Mouse (Mus musculus) heart, embryonic 14.5 days (tissue): Measurements from ENCODE around the gene Ccdc88b. TPM values are rescaled to one million over a fixed set of nuclear protein-coding genes. Genes with fewer than 3 reads are reported as not detected.

ENCODE experiments used
- ATAC-seq: fragments of 200-750 bp; cut with Nextera tagmentation; 2 replicates; pipeline ENCODE4 v1.8.0; 2017; ENCODE audit warnings: low read depth, moderate TSS enrichment; ENCODE audit not compliant: insufficient number of reproducible peaks, insufficient read depth, low FRiP score
- H3K27ac ChIP-seq, 2 experiments: fragments of 200-500 bp in 1 of 2; fragments of 300-500 bp in 1 of 2; sonication (generic) in 1 of 2; replicated peaks in 1 of 2; 2 replicates each; pipeline ENCODE4 v1.5.1; 2012 to 2014; ENCODE audit warnings: low read depth in 2 of 2, low read length in 2 of 2, control low read depth in 1 of 2, mild to moderate bottlenecking in 1 of 2, mixed read lengths in 1 of 2; ENCODE audit not compliant: control insufficient read depth in 1 of 2, insufficient read depth in 1 of 2
- H3K27me3 ChIP-seq: fragments of 300-500 bp; sonication (generic); 2 replicates; pipeline ENCODE4 v1.6.1; 2014; ENCODE audit warnings: mild to moderate bottlenecking, low read length, control low read depth; ENCODE audit not compliant: control insufficient read depth, insufficient read depth
- H3K36me3 ChIP-seq: fragments of 300-500 bp; sonication (generic); 2 replicates; pipeline ENCODE4 v1.6.1; 2014; ENCODE audit warnings: mild to moderate bottlenecking, control low read depth, low read length, mixed read lengths; ENCODE audit not compliant: control insufficient read depth, insufficient read depth
- H3K4me1 ChIP-seq, 2 experiments: fragments of 200-500 bp in 1 of 2; fragments of 300-500 bp in 1 of 2; sonication (generic) in 1 of 2; 2 replicates each; pipeline ENCODE4 v1.6.1; 2012 to 2014; ENCODE audit warnings: low read length in 2 of 2, control low read depth in 1 of 2, mixed read lengths in 1 of 2; ENCODE audit not compliant: control insufficient read depth in 2 of 2, insufficient read depth in 2 of 2
- H3K4me2 ChIP-seq: fragments of 300-500 bp; sonication (generic); 2 replicates; pipeline ENCODE4 v1.6.1; 2014; ENCODE audit warnings: mild to moderate bottlenecking, low read length
- H3K4me3 ChIP-seq, 2 experiments: fragments of 200-500 bp in 1 of 2; fragments of 300-500 bp in 1 of 2; sonication (generic) in 1 of 2; 2 replicates each; pipeline ENCODE4 v1.5.1; 2012 to 2014; ENCODE audit warnings: low read length in 2 of 2, mild to moderate bottlenecking in 2 of 2, control low read depth in 1 of 2, low read depth in 1 of 2, moderate library complexity in 1 of 2; ENCODE audit not compliant: control insufficient read depth in 1 of 2, insufficient read depth in 1 of 2
- H3K9ac ChIP-seq: fragments of 300-500 bp; sonication (generic); 2 replicates; pipeline ENCODE4 v1.6.1; 2014; ENCODE audit warnings: mild to moderate bottlenecking, low read length
- H3K9me3 ChIP-seq: fragments of 300-500 bp; sonication (generic); 2 replicates; pipeline ENCODE4 v1.6.1; 2016; ENCODE audit warnings: low read length, control low read depth; ENCODE audit not compliant: control insufficient read depth
- WGBS: fragments of 180-500 bp; shearing (Covaris S2); extraction: QIAGEN DNeasy Blood & Tissue Kit; methylation state at CpG from one replicate; pipeline ENCODE4 v1.1.7; 2014; 5-methylcytosine and 5-hydroxymethylcytosine counted together
- polyA plus RNA-seq: library from polyadenylated mRNA; unstranded; fragments of >200 nt; fragmentation: Nextera tagmentation; extraction: Ambion mirVana; gene quantifications from 2 replicates; pipeline ENCODE4 v1.2.1, GENCODE M21; 2014

The Ccdc88b gene
- polyA plus RNA-seq, 1 experiment from 2014 or later: 0.22 TPM

- no peak for ATAC-seq
- peaks cover 53% of the 10 kb centered on the region for H3K27me3 ChIP-seq
- H3K4me2 ChIP-seq: no peak overlapping the region
- H3K4me3 ChIP-seq: no peak overlapping the region
- peaks cover 13 to 21% of the 10 kb centered on the region in 2 experiments for H3K4me1 ChIP-seq
- no peaks in the 10 kb centered on the region for H3K9me3 ChIP-seq
- 78% methylated on average over 21 of the region's 21 CpGs for WGBS
- no peak overlapping the region for H3K9ac ChIP-seq
- H3K36me3 ChIP-seq: no peaks in the 10 kb centered on the region
- no peak overlapping the region for H3K27ac ChIP-seq
Observed at GRCm38 (mm10) chr19:6852393-6853305, 5.4 kb downstream of the Ccdc88b start.

GRCm38 (mm10) chr19:6851497-6851896, 6.5 kb downstream of the Ccdc88b start:
- no peak for ATAC-seq
- Histone ChIP-seq H3K4me3 (no peak overlapping the region), H3K27me3 (peaks cover 64% of the 10 kb centered on the region), H3K36me3 (no peaks in the 10 kb centered on the region), H3K9me3 (no peaks in the 10 kb centered on the region), H3K4me1 (peaks cover 13 to 21% of the 10 kb centered on the region in 2 experiments), H3K9ac (no peak overlapping the region), H3K4me2 (no peak overlapping the region), H3K27ac (no peak overlapping the region)
- WGBS: 86% methylated on average over 3 of the region's 3 CpGs

- peaks cover 72% of the 10 kb centered on the region for H3K27me3 ChIP-seq
- H3K4me3 ChIP-seq: no peak overlapping the region
- WGBS: 70% methylated on average over 23 of the region's 23 CpGs
- H3K4me2 ChIP-seq: no peak overlapping the region
- ATAC-seq: no peak
- H3K4me1 ChIP-seq: peaks cover 0 to 5% of the 10 kb centered on the region in 2 experiments; a peak in 2 of 4 replicates
- H3K27ac ChIP-seq: no peak overlapping the region
- H3K36me3 ChIP-seq: no peaks in the 10 kb centered on the region
- H3K9ac ChIP-seq: no peak overlapping the region
- H3K9me3 ChIP-seq: no peaks in the 10 kb centered on the region
Observed at GRCm38 (mm10) chr19:6849506-6850068, 8.4 kb downstream of the Ccdc88b start.

- Histone ChIP-seq H3K4me3 (peak overlapping the region; percentile 11 to 26; a peak in 3 of 4 replicates), H3K27me3 (peaks cover 71% of the 10 kb centered on the region), H3K9me3 (no peaks in the 10 kb centered on the region), H3K4me2 (peak overlapping the region; percentile 56), H3K36me3 (no peaks in the 10 kb centered on the region), H3K27ac (no peak overlapping the region), H3K9ac (0 out of 2 replicates have a peak overlapping the region, but pooled peaks have one; percentile 36), H3K4me1 (peaks cover 0 to 5% of the 10 kb centered on the region in 2 experiments; a peak in 2 of 4 replicates)
- WGBS: 4% methylated on average over 31 of the region's 31 CpGs
- ATAC-seq: no peak
Observed at GRCm38 (mm10) chr19:6847841-6848517, 10.0 kb downstream of the Ccdc88b start.

GRCm38 (mm10) chr19:6846050-6846449, 12.0 kb downstream of the Ccdc88b start:
- H3K27me3 ChIP-seq: peaks cover 70% of the 10 kb centered on the region
- no peak overlapping the region for H3K4me2 ChIP-seq
- no peaks in the 10 kb centered on the region for H3K9me3 ChIP-seq
- H3K36me3 ChIP-seq: no peaks in the 10 kb centered on the region
- peaks cover 0 to 5% of the 10 kb centered on the region in 2 experiments; a peak in 2 of 4 replicates for H3K4me1 ChIP-seq
- H3K4me3 ChIP-seq: no peak overlapping the region
- ATAC-seq: no peak
- WGBS: 66% methylated on average over 4 of the region's 4 CpGs
- no peak overlapping the region for H3K27ac ChIP-seq
- H3K9ac ChIP-seq: no peak overlapping the region

GRCm38 (mm10) chr19:6842353-6842752, 15.7 kb downstream of the Ccdc88b start:
- Histone ChIP-seq H3K27ac (no peak overlapping the region), H3K9me3 (no peaks in the 10 kb centered on the region), H3K4me1 (peaks cover 6% of the 10 kb centered on the region in 2 experiments; a peak in 2 of 4 replicates), H3K9ac (no peak overlapping the region), H3K36me3 (peaks cover 13% of the 10 kb centered on the region), H3K4me3 (no peak overlapping the region), H3K4me2 (no peak overlapping the region), H3K27me3 (peaks cover 40% of the 10 kb centered on the region)
- ATAC-seq: no peak
- WGBS: 52% methylated on average over 1 of the region's 1 CpGs

GRCm38 (mm10) chr19:6841292-6841597, 16.8 kb downstream of the Ccdc88b start:
- Histone ChIP-seq H3K4me1 (peaks cover 6% of the 10 kb centered on the region in 2 experiments; a peak in 2 of 4 replicates), H3K36me3 (peaks cover 24% of the 10 kb centered on the region), H3K27me3 (peaks cover 29% of the 10 kb centered on the region), H3K9ac (no peak overlapping the region), H3K9me3 (no peaks in the 10 kb centered on the region), H3K27ac (no peak overlapping the region), H3K4me3 (no peak overlapping the region), H3K4me2 (peak overlapping the region; percentile 99)
- 18% methylated on average over 3 of the region's 3 CpGs for WGBS
- no peak for ATAC-seq
